Mouse (Mus musculus) lung, adult 2 months (tissue): ENCODE measurements around the gene Nudt14.

Experiments used
- CTCF ChIP-seq: fragments of 200-500 bp; IDR thresholded peaks from 2 replicates; pipeline ENCODE4 v1.5.1; 2011; ENCODE audit warnings: mild to moderate bottlenecking, low read length, control low read depth; ENCODE audit not compliant: insufficient read depth
- POLR2A ChIP-seq: fragments of 200-500 bp; IDR thresholded peaks from 2 replicates; pipeline ENCODE4 v1.6.1; 2011; ENCODE audit warnings: low read depth, mild to moderate bottlenecking, control low read depth, low read length, borderline replicate concordance; ENCODE audit errors: extremely low read depth

- no peak for TF ChIP-seq CTCF
- TF ChIP-seq POLR2A = no peak
Observed at GRCm38 (mm10) chr12:112898351-112898750, 43.6 kb downstream of the Nudt14 start.
